Mouse (Mus musculus): ENCODE data around the gene Dmkn.

- TF ChIP-seq CTCF (IDR thresholded peaks at IDR 0.05) (no peak), EP300 (IDR thresholded peaks at IDR 0.05) (no peak)
Measured at GRCm38 (mm10) chr7:30790141-30790540, 26.6 kb downstream of the Dmkn start.
